Mouse (Mus musculus): ENCODE results near the gene Cyp3a11. TPM values are rescaled to one million over a fixed set of nuclear protein-coding genes. Genes with fewer than 3 reads are reported as not detected.
"Not testable (repeated sequence)": the region's sequence is repeated elsewhere in the genome, so short reads cannot be mapped to it uniquely, and the experiment has no call there.

The Cyp3a11 gene
- total and polyA plus RNA-seq, 3 experiments, result not detected

DNA sequence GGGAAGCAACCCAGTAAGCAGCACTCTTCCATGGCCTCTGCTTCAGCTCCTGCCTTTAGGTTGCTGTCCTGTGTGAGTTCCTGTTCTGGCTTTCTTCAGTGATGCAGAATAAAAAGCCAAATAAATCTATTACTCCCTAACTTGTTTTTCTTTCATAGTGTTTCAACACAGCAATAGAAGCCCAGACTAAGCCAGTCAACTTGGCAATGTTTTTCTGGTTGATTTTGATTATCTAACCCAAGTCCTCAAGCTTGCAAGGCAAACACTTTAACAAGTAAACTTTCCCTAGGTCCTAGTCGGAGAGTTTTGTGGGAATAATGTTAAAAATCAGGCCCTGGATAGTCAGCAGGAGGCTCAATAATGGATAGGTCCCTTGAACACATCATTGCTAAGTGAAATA lies 17.5 kb upstream of the Cyp3a11 start:
- Histone ChIP-seq H3K36me3 (replicated peaks in 1 of 2; ENCODE audit: control insufficient read depth in 1 of 2, insufficient read depth in 1 of 2, low read length in 1 of 2) (no peaks in the 10 kb centered on the region), H3K4me3 (replicated peaks in 1 of 3; ENCODE audit: low read depth in 2 of 3, low read length in 2 of 3, poor library complexity in 1 of 3) (no peak overlapping the region), H3K4me2 (ENCODE audit: insufficient read depth, low read depth, poor library complexity, severe bottlenecking) (no peak overlapping the region), H3K79me2 (replicated peaks; ENCODE audit: control insufficient read depth, extremely low read depth, insufficient read depth, poor library complexity, severe bottlenecking) (no peaks in the 10 kb centered on the region), H3K27ac (ENCODE audit: insufficient read depth, low read depth) (no peak overlapping the region), H3K4me1 (ENCODE audit: control insufficient read depth in 1 of 2, insufficient read depth in 2 of 2) (no peaks in the 10 kb centered on the region), H3K27me3 (replicated peaks) (no peaks in the 10 kb centered on the region), H3K9ac (ENCODE audit: insufficient read depth, low read depth) (no peak overlapping the region), H3K9me3 (replicated peaks; ENCODE audit: low read length) (peaks cover 21% of the 10 kb centered on the region)
- TF ChIP-seq PAX5 (IDR thresholded peaks at IDR 0.05; ENCODE audit: low read length) (no peak), JUN (IDR thresholded peaks at IDR 0.05; ENCODE audit: insufficient read depth, low read depth, low read length) (no peak), SMC3 (IDR thresholded peaks at IDR 0.05; ENCODE audit: low read depth, low read length) (no peak), ZMIZ1 (IDR thresholded peaks at IDR 0.05; ENCODE audit: low read depth, low read length) (no peak), CTCF (conservative IDR thresholded peaks at IDR 0.05 in 1 of 2, IDR thresholded peaks at IDR 0.05 in 1 of 2; ENCODE audit: low read depth in 2 of 2, low read length in 2 of 2) (no peak), MAFK (IDR thresholded peaks at IDR 0.05; ENCODE audit: insufficient replicate concordance, low read length) (no peak), ZNF384 (IDR thresholded peaks at IDR 0.05; ENCODE audit: low read depth, low read length) (no peak), TCF12 (IDR thresholded peaks at IDR 0.05; ENCODE audit: low read depth, low read length) (no peak), CHD2 (IDR thresholded peaks at IDR 0.05; ENCODE audit: low read length) (no peak), USF1 (IDR thresholded peaks at IDR 0.05; ENCODE audit: low read depth, low read length) (no peak), SIN3A (IDR thresholded peaks at IDR 0.05; ENCODE audit: low read length) (no peak), MYC (IDR thresholded peaks at IDR 0.05; ENCODE audit: low read depth, low read length) (no peak), CHD1 (IDR thresholded peaks at IDR 0.05; ENCODE audit: low read depth, low read length) (no peak), MAZ (IDR thresholded peaks at IDR 0.05; ENCODE audit: low read depth, low read length) (no peak), BHLHE40 (IDR thresholded peaks at IDR 0.05; ENCODE audit: low read depth, low read length) (no peak), NRF1 (IDR thresholded peaks at IDR 0.05; ENCODE audit: low read depth, low read length) (no peak), HCFC1 (IDR thresholded peaks at IDR 0.05; ENCODE audit: low read depth, low read length) (no peak)
- no peak for DNase-seq (ENCODE audit: extremely low read depth)
- dilution Hi-C loops (cut with MboI; ENCODE audit: extremely low pct_ligation_motif_present, extremely low pct_unique_long_range_greater_than_20kb, low sequenced_read_pairs), result no loop called here
- in situ Hi-C loops (cut with MboI; ENCODE audit: low pct_ligation_motif_present, low pct_unique_long_range_greater_than_20kb, low sequenced_read_pairs), result no loop called here

DNA sequence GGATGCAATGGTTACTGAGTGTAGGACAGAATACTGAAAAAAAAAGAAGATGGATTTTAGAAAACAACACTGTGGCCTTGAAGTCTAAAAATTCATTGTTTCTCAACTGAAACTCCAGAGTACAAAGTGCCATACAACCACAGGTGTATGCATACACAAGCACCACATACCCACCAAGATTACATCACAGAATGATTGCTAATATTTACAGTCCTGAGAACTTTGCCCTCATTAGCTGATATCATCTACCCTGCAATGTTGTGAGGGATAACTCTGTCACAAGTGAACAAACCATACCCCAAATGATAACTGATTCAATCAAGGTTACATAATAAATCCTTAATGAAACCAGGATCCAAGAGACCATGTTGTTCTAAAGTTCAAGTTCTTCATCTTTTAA lies 1.4 kb upstream of the Cyp3a11 start:
- dilution Hi-C loops (cut with MboI; ENCODE audit: extremely low pct_ligation_motif_present, extremely low pct_unique_long_range_greater_than_20kb, low sequenced_read_pairs), result no loop called here
- DNase-seq (ENCODE audit: extremely low read depth), result no peak
- in situ Hi-C loops (cut with MboI; ENCODE audit: low pct_ligation_motif_present, low pct_unique_long_range_greater_than_20kb, low sequenced_read_pairs), result no loop called here

DNA sequence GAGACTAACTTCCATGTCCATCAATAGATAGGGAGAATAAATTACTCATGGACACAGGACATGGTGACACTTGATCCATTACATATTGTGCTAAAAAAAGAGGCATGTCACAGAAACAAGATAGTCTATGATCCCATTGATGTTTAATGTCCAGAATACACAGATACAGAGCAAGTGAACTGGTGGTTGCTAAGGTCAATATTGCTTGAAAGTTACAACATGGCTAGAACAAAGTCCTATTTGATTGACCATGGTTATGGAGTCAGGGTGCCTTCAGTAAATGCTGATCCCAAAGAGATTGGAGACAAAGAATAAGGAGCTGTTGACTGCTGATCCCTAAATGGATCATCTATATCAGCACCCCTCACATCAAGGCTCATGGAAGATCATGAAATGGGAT lies 12.3 kb downstream of the Cyp3a11 start:
- in situ Hi-C loops (cut with MboI; ENCODE audit: low pct_ligation_motif_present, low pct_unique_long_range_greater_than_20kb, low sequenced_read_pairs); H3K4me2 ChIP-seq (ENCODE audit: insufficient read depth, low read depth, poor library complexity, severe bottlenecking); H3K4me1 ChIP-seq (ENCODE audit: control insufficient read depth in 1 of 2, insufficient read depth in 2 of 2); H3K4me3 ChIP-seq (replicated peaks in 1 of 3; ENCODE audit: low read depth in 2 of 3, low read length in 2 of 3, poor library complexity in 1 of 3); H3K27me3 ChIP-seq (replicated peaks); H3K36me3 ChIP-seq (replicated peaks in 1 of 2; ENCODE audit: control insufficient read depth in 1 of 2, insufficient read depth in 1 of 2, low read length in 1 of 2); H3K9ac ChIP-seq (ENCODE audit: insufficient read depth, low read depth); H3K79me2 ChIP-seq (replicated peaks; ENCODE audit: control insufficient read depth, extremely low read depth, insufficient read depth, poor library complexity, severe bottlenecking); DNase-seq (ENCODE audit: extremely low read depth); H3K27ac ChIP-seq (ENCODE audit: insufficient read depth, low read depth); H3K9me3 ChIP-seq (replicated peaks; ENCODE audit: low read length); dilution Hi-C loops (cut with MboI; ENCODE audit: extremely low pct_ligation_motif_present, extremely low pct_unique_long_range_greater_than_20kb, low sequenced_read_pairs): not testable (repeated sequence)

More for the DNA sequence above, 1.4 kb upstream of the Cyp3a11 start:
- TF ChIP-seq KAT2A (IDR thresholded peaks at IDR 0.05; ENCODE audit: insufficient replicate concordance, low read length), result no peak
- TF ChIP-seq ZMIZ1 (IDR thresholded peaks at IDR 0.05; ENCODE audit: low read depth, low read length), result no peak
- TF ChIP-seq UBTF (IDR thresholded peaks at IDR 0.05; ENCODE audit: low read depth, low read length), result no peak
- TF ChIP-seq PAX5 (IDR thresholded peaks at IDR 0.05; ENCODE audit: low read length), result no peak
- TF ChIP-seq HCFC1 (IDR thresholded peaks at IDR 0.05; ENCODE audit: low read depth, low read length), result no peak
- no peak for TF ChIP-seq POLR2AphosphoS2 (IDR thresholded peaks at IDR 0.05; ENCODE audit: low read depth, low read length)
- TF ChIP-seq CHD2 (IDR thresholded peaks at IDR 0.05; ENCODE audit: low read length), result no peak
- no peak for TF ChIP-seq JUN (IDR thresholded peaks at IDR 0.05; ENCODE audit: insufficient read depth, low read depth, low read length)
- no peak for TF ChIP-seq BHLHE40 (IDR thresholded peaks at IDR 0.05; ENCODE audit: low read depth, low read length)
- TF ChIP-seq RCOR1 (conservative IDR thresholded peaks at IDR 0.05; ENCODE audit: low read depth, low read length), result no peak
- H3K36me3 ChIP-seq (replicated peaks in 1 of 2; ENCODE audit: control insufficient read depth in 1 of 2, insufficient read depth in 1 of 2, low read length in 1 of 2), result no peaks in the 10 kb centered on the region
- H3K4me1 ChIP-seq (ENCODE audit: control insufficient read depth in 1 of 2, insufficient read depth in 2 of 2), result no peaks in the 10 kb centered on the region
- no peaks in the 10 kb centered on the region for H3K79me2 ChIP-seq (replicated peaks; ENCODE audit: control insufficient read depth, extremely low read depth, insufficient read depth, poor library complexity, severe bottlenecking)
- H3K4me2 ChIP-seq (ENCODE audit: insufficient read depth, low read depth, poor library complexity, severe bottlenecking), result no peak overlapping the region
- no peak overlapping the region for H3K27ac ChIP-seq (ENCODE audit: insufficient read depth, low read depth)
- no peak overlapping the region for H3K4me3 ChIP-seq (replicated peaks in 1 of 3; ENCODE audit: low read depth in 2 of 3, low read length in 2 of 3, poor library complexity in 1 of 3)
- H3K9ac ChIP-seq (ENCODE audit: insufficient read depth, low read depth), result no peak overlapping the region
- H3K9me3 ChIP-seq (replicated peaks; ENCODE audit: low read length), result peaks cover 41% of the 10 kb centered on the region
- H3K27me3 ChIP-seq (replicated peaks), result no peaks in the 10 kb centered on the region

Data from CH12.LX (cell line).